Mouse (Mus musculus): ENCODE results near the gene Grik4. TPM values are rescaled to one million over a fixed set of nuclear protein-coding genes. Genes with fewer than 3 reads are reported as not detected.
A peak's percentile ranks its signal among the peaks of the same experiment; 100 is the strongest.

Gene Grik4
- polyA plus RNA-seq, 2 experiments: 0.19 to 0.38 TPM

DNA sequence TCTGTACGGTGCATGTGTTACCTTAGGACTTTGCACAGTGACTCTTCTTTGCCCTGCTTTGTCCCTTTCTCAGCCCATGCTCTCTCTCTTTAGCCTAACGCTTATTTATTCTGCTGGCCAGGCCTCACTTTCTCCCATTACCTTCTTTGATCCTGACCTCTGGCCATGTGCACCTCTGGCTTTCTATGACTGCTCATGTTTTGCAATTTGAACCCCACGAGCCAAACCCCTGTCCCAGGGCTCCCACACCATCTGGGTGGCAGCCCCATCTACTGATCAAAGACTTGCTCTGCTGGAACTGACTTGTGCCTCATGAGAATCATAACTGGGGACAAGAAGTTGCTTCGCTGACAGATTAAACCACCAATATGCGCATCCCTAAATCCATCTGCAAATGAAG lies 294.4 kb downstream of the Grik4 start:
- ATAC-seq (ENCODE audit: insufficient read depth): peak; percentile 37; the same call in 1 of the 2 replicates
- Histone ChIP-seq H3K9me3 (ENCODE audit: control insufficient read depth, low read length) (no peaks in the 10 kb centered on the region), H3K27ac (no peak overlapping the region), H3K4me1 (replicated peaks; ENCODE audit: control insufficient read depth in 2 of 2, insufficient read depth in 2 of 2, low read length in 1 of 2) (no peaks in the 10 kb centered on the region), H3K4me2 (ENCODE audit: low read depth) (no peak overlapping the region), H3K27me3 (ENCODE audit: control insufficient read depth, insufficient read depth, low read length) (no peaks in the 10 kb centered on the region), H3K36me3 (replicated peaks; ENCODE audit: control insufficient read depth, insufficient read depth, low read depth) (no peaks in the 10 kb centered on the region), H3K4me3 (ENCODE audit: insufficient read depth in 1 of 2, low read depth in 2 of 2, low read length in 2 of 2) (no peak overlapping the region), H3K9ac (replicated peaks) (no peak overlapping the region)
- no peak for TF ChIP-seq EP300 (IDR thresholded peaks at IDR 0.05; ENCODE audit: low read depth)
- TF ChIP-seq CTCF (IDR thresholded peaks at IDR 0.05; ENCODE audit: low read depth): 0 out of 2 replicates have a peak, but pooled peaks have one; percentile 15
- peak in 1 of 3 experiments; percentile 4 for DNase-seq (ENCODE audit: low read depth in 3 of 3, low spot score in 3 of 3)
- 52% methylated on average over 5 of the region's 5 CpGs for WGBS (ENCODE audit: insufficient replicate concordance)

DNA sequence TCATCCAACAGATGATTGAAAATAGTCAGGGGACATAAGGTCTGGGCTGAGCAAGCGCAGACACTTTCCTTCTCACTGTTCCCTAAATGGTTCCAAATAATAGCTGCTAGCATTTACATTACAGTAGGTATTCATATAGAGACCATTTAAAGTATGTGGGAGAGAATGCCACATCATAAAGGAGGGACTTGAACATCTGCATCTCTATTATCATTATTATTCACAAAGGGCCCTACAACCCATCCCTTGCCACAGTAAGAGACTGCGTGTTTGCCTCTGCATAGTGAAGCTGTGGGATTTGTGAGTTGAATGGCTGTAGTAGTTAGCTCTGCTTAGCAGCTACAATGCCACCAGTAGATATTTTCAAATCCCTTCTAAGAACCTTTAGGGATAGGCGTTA lies 296.2 kb downstream of the Grik4 start:
- Histone ChIP-seq H3K4me1 (replicated peaks; ENCODE audit: control insufficient read depth in 2 of 2, insufficient read depth in 2 of 2, low read length in 1 of 2) (no peaks in the 10 kb centered on the region), H3K27ac (no peak overlapping the region), H3K36me3 (replicated peaks; ENCODE audit: control insufficient read depth, insufficient read depth, low read depth) (no peaks in the 10 kb centered on the region), H3K4me3 (ENCODE audit: insufficient read depth in 1 of 2, low read depth in 2 of 2, low read length in 2 of 2) (no peak overlapping the region), H3K27me3 (ENCODE audit: control insufficient read depth, insufficient read depth, low read length) (no peaks in the 10 kb centered on the region), H3K4me2 (ENCODE audit: low read depth) (no peak overlapping the region), H3K9me3 (ENCODE audit: control insufficient read depth, low read length) (no peaks in the 10 kb centered on the region), H3K9ac (replicated peaks) (no peak overlapping the region)
- DNase-seq (ENCODE audit: low read depth in 3 of 3, low spot score in 3 of 3) (no peak), ATAC-seq (ENCODE audit: insufficient read depth) (no peak)
- WGBS (ENCODE audit: insufficient replicate concordance): 58% methylated on average over 3 of the region's 3 CpGs
- no peak for TF ChIP-seq CTCF (IDR thresholded peaks at IDR 0.05; ENCODE audit: low read depth)

DNA sequence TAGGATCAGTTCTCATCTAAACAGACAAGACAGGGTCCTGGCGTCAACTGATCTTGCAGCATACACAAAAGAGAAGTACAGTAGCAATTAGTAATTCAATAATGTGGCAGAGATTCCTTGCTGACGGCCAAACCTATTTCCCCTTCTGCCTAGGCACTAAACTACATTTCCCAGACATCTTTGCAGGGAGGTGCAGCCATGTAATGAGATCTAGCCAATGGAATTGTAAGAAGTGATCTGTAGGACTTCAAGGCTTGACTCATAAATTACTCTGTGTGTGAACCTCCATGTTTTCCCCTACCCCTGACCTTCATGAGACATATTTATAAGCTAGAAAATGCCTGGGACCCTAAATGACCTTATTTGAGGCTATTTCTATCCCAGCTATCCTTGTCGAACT lies 296.7 kb downstream of the Grik4 start:
- no peaks in the 10 kb centered on the region for H3K27me3 ChIP-seq (ENCODE audit: control insufficient read depth, insufficient read depth, low read length)
- no peak overlapping the region for H3K27ac ChIP-seq
- no peak for DNase-seq (ENCODE audit: low read depth in 3 of 3, low spot score in 3 of 3)
- no peak for ATAC-seq (ENCODE audit: insufficient read depth)
- H3K4me3 ChIP-seq (ENCODE audit: insufficient read depth in 1 of 2, low read depth in 2 of 2, low read length in 2 of 2): no peak overlapping the region
- no peaks in the 10 kb centered on the region for H3K4me1 ChIP-seq (replicated peaks; ENCODE audit: control insufficient read depth in 2 of 2, insufficient read depth in 2 of 2, low read length in 1 of 2)
- no peaks in the 10 kb centered on the region for H3K36me3 ChIP-seq (replicated peaks; ENCODE audit: control insufficient read depth, insufficient read depth, low read depth)
- WGBS (ENCODE audit: insufficient replicate concordance): 51% methylated on average over 3 of the region's 3 CpGs
- TF ChIP-seq EP300 (IDR thresholded peaks at IDR 0.05; ENCODE audit: low read depth): no peak
- TF ChIP-seq CTCF (IDR thresholded peaks at IDR 0.05; ENCODE audit: low read depth): no peak
- H3K9me3 ChIP-seq (ENCODE audit: control insufficient read depth, low read length): no peaks in the 10 kb centered on the region
- H3K9ac ChIP-seq (replicated peaks): no peak overlapping the region
- no peak overlapping the region for H3K4me2 ChIP-seq (ENCODE audit: low read depth)

DNA sequence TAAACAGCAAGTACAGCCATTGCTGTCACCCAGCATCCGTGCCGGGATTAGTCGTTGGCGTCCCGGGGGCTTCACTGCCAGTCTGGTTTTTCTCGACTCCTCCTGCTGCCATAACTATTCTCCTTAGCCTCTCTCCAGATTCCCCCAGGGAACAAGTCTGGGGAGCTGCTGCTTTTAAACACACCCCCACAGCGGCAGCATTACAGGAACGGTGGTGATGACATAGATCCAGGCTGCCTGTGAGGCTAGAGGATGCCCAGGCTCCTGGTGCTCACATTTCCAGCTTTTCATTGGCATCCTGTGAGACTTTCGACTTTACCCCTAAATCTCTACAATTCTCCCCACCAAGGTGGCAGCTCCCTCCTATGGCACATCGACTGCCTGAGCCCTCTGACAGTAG lies 297.5 kb downstream of the Grik4 start:
- Histone ChIP-seq H3K4me2 (ENCODE audit: low read depth) (no peak overlapping the region), H3K27me3 (ENCODE audit: control insufficient read depth, insufficient read depth, low read length) (no peaks in the 10 kb centered on the region), H3K36me3 (replicated peaks; ENCODE audit: control insufficient read depth, insufficient read depth, low read depth) (no peaks in the 10 kb centered on the region), H3K27ac (no peak overlapping the region), H3K9me3 (ENCODE audit: control insufficient read depth, low read length) (no peaks in the 10 kb centered on the region), H3K4me1 (replicated peaks; ENCODE audit: control insufficient read depth in 2 of 2, insufficient read depth in 2 of 2, low read length in 1 of 2) (no peaks in the 10 kb centered on the region), H3K9ac (replicated peaks) (no peak overlapping the region), H3K4me3 (ENCODE audit: insufficient read depth in 1 of 2, low read depth in 2 of 2, low read length in 2 of 2) (no peak overlapping the region)
- no peak for ATAC-seq (ENCODE audit: insufficient read depth)
- DNase-seq (ENCODE audit: low read depth in 3 of 3, low spot score in 3 of 3): no peak
- TF ChIP-seq EP300 (IDR thresholded peaks at IDR 0.05; ENCODE audit: low read depth) (no peak), CTCF (IDR thresholded peaks at IDR 0.05; ENCODE audit: low read depth) (no peak)
- WGBS (ENCODE audit: insufficient replicate concordance): 64% methylated on average over 10 of the region's 10 CpGs

DNA sequence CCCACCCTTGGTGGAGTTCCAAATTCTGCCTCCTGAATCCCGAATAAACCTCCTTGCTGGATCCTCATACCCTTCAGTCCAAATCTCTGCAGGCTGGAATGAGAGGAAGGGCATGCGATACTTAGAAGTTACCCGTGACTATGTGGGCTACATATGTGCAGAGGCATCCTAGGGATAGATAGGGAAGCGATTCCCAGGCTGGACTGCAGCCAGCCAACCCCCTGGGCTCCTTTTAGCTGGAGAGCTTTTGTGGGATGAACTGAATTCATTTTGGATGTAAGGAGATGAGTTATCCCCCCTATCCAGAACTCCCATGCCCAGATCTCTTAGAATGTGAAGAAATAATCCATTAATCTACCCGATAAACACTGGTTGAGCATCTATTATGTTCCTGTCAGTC lies 299.1 kb downstream of the Grik4 start:
- ATAC-seq (ENCODE audit: insufficient read depth) (no peak), DNase-seq (ENCODE audit: low read depth in 3 of 3, low spot score in 3 of 3) (no peak)
- no peaks in the 10 kb centered on the region for H3K27me3 ChIP-seq (ENCODE audit: control insufficient read depth, insufficient read depth, low read length)
- H3K4me1 ChIP-seq (replicated peaks; ENCODE audit: control insufficient read depth in 2 of 2, insufficient read depth in 2 of 2, low read length in 1 of 2): no peaks in the 10 kb centered on the region
- TF ChIP-seq CTCF (IDR thresholded peaks at IDR 0.05; ENCODE audit: low read depth): no peak
- TF ChIP-seq EP300 (IDR thresholded peaks at IDR 0.05; ENCODE audit: low read depth): no peak
- WGBS (ENCODE audit: insufficient replicate concordance): 62% methylated on average over 5 of the region's 5 CpGs
- H3K4me3 ChIP-seq (ENCODE audit: insufficient read depth in 1 of 2, low read depth in 2 of 2, low read length in 2 of 2): no peak overlapping the region
- no peaks in the 10 kb centered on the region for H3K9me3 ChIP-seq (ENCODE audit: control insufficient read depth, low read length)
- no peak overlapping the region for H3K9ac ChIP-seq (replicated peaks)
- no peak overlapping the region for H3K4me2 ChIP-seq (ENCODE audit: low read depth)
- H3K36me3 ChIP-seq (replicated peaks; ENCODE audit: control insufficient read depth, insufficient read depth, low read depth): no peaks in the 10 kb centered on the region
- no peak overlapping the region for H3K27ac ChIP-seq

All from liver, embryonic 14.5 days (tissue).